Mouse (Mus musculus) urinary bladder, postnatal 25 days (tissue): ENCODE data around the gene Iffo2.
A peak's percentile ranks its signal among the peaks of the same experiment; 100 is the strongest.

ENCODE experiments used
- DNase-seq: peaks from one replicate; pipeline ENCODE4 v3.0.0; 2022; ENCODE audit warnings: low spot score

Gene Iffo2

GRCm38 (mm10) chr4:139610954-139611353 lies 80.6 kb downstream of the Iffo2 start:
- DNase-seq: no peak

GRCm38 (mm10) chr4:139611542-139611953 lies 81.2 kb downstream of the Iffo2 start:
- peak; percentile 85 for DNase-seq

GRCm38 (mm10) chr4:139614524-139615260 lies 84.3 kb downstream of the Iffo2 start:
- DNase-seq: no peak

- no peak for DNase-seq
These were observed 86.1 kb downstream of the Iffo2 start for GRCm38 (mm10) chr4:139616276-139617000.

- DNase-seq: no peak
These were observed 86.6 kb downstream of the Iffo2 start for GRCm38 (mm10) chr4:139617001-139617364.

- no peak for DNase-seq
These were observed 89.4 kb downstream of the Iffo2 start for GRCm38 (mm10) chr4:139619765-139620164.

GRCm38 (mm10) chr4:139622373-139623282 lies 92.3 kb downstream of the Iffo2 start, which contains the start of gene Aldh4a1:
Aldh4a1 (plus strand) TSS chr4:139622866.
- DNase-seq: peak; percentile 77

GRCm38 (mm10) chr4:139623434-139624115 lies 93.2 kb downstream of the Iffo2 start:
- DNase-seq: no peak

GRCm38 (mm10) chr4:139624116-139624489 lies 93.8 kb downstream of the Iffo2 start:
- no peak for DNase-seq

- no peak for DNase-seq
These were observed 94.4 kb downstream of the Iffo2 start for GRCm38 (mm10) chr4:139624706-139625105.

GRCm38 (mm10) chr4:139627361-139627760 lies 97.0 kb downstream of the Iffo2 start:
- no peak for DNase-seq

- DNase-seq: no peak
These were observed 99.8 kb downstream of the Iffo2 start for GRCm38 (mm10) chr4:139630171-139630570.

GRCm38 (mm10) chr4:139631141-139631540 lies 100.8 kb downstream of the Iffo2 start:
- DNase-seq: no peak

- DNase-seq: no peak
These were observed 101.4 kb downstream of the Iffo2 start for GRCm38 (mm10) chr4:139631569-139632253.

GRCm38 (mm10) chr4:139632254-139632580 lies 101.9 kb downstream of the Iffo2 start:
- no peak for DNase-seq

- DNase-seq: peak; percentile 77
These were observed 106.0 kb downstream of the Iffo2 start for GRCm38 (mm10) chr4:139636373-139636772.

- no peak for DNase-seq
These were observed 107.5 kb downstream of the Iffo2 start for GRCm38 (mm10) chr4:139637847-139638246.

GRCm38 (mm10) chr4:139638356-139638755 lies 108.0 kb downstream of the Iffo2 start:
- no peak for DNase-seq

- DNase-seq: no peak
These were observed 109.5 kb downstream of the Iffo2 start for GRCm38 (mm10) chr4:139639801-139640200.

GRCm38 (mm10) chr4:139640333-139640732 lies 110.0 kb downstream of the Iffo2 start:
- DNase-seq: no peak

- DNase-seq: no peak
These were observed 110.4 kb downstream of the Iffo2 start for GRCm38 (mm10) chr4:139640775-139641174.
